Mouse (Mus musculus) erythroblast, embryonic 14.5 days (primary cell): ENCODE measurements at regions not wholly inside any gene's neighbourhood (a gene's known extent, or its start where the extent isn't known, plus 50 kb on each side); places are given as distances from the start of the nearest gene placed in this dataset.

Source experiments
- GATA1 ChIP-seq: IDR thresholded peaks from 2 replicates; pipeline ENCODE4 v1.6.1; 2012; ENCODE audit warnings: low read length, inconsistent platforms, mixed read lengths
- TAL1 ChIP-seq: IDR thresholded peaks from 3 replicates; pipeline ENCODE4 v1.6.1; 2012; ENCODE audit warnings: low read length, inconsistent platforms, mixed read lengths

DNA sequence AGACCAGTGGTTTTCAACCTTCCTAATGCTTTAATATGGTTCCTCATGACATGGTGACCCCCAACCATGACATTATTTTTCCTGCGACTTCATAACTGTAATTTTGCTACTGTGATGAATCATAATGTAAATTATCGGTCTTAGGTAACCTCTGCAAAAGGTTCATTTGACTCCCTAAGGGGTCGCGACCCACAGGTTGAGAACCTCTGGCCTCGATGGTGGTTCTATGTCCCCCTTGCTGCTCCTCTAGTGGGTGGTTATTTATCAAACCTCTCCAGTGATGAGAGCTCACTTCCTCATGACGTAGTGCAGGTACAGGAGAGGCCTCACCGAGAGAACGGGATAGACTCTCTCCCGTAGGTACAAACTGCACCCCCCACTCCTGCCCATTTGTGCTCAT is 158.9 kb downstream of the Opa1 start:
- TF ChIP-seq TAL1 (no peak), GATA1 (no peak)
